Mouse (Mus musculus): ENCODE measurements around the gene Hoxb6. TPM values are rescaled to one million over a fixed set of nuclear protein-coding genes. Genes with fewer than 3 reads are reported as not detected.
A peak's percentile ranks its signal among the peaks of the same experiment; 100 is the strongest.

The Hoxb6 gene
- total RNA-seq, 2 experiments from 2014 or later: 0.62 to 1.3 TPM

DNA sequence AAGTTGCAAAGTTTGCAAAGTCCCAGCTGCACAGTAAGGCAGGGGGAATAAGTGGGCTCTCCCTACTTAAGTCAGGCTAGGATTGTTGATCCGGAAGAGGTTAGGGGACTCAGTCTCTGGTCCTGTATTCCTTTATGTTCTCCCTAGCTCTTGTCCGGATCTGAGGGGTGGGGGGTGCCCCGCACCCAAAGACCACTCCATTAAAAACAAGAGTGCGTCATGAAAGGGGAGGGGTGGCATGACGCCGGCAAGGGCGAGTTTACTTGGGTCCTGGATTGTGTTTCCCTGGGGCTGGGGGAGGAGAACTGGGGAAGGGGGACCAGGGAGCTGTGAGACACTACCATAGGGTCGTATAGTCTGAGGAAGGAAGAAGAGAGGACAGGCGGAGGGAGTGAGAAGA, 7.5 kb downstream of the Hoxb6 start:
- DNase-seq (ENCODE audit: low spot score in 2 of 2): no peak

DNA sequence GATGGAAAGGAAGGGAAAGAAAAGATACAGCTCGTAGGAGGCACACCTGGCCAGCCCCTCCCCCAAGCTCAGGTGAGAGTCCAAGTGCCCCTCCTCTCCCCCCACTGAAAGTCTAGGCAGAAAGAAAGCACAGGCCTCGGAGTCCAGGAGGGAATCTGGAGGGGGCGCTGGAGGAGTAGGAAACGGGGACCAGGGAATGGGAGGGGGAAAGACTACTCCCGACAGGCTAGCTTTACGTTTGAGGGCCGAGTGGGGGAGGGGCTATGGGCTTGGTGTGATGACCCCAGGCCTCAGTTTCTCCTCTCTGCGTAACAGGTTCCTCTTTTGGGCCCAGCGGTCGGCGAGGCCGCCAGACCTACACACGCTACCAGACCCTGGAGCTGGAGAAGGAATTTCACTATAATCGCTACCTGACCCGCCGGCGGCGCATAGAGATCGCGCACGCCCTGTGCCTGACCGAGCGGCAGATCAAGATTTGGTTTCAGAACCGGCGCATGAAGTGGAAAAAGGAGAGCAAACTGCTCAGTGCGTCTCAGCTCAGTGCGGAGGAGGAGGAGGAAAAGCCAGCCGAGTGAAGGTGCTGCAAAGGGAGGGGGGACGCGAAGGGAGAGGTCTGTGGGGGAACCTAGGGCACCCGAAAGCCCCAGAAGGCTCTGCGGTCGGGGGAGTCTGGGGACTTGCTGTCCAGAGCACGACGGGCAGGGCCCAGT, 8.2 kb downstream of the Hoxb6 start:
- no peak for DNase-seq (ENCODE audit: low spot score in 2 of 2)

- no peak for DNase-seq (ENCODE audit: low spot score in 2 of 2)
Measured at GRCm38 (mm10) chr11:96301064-96301431, 8.8 kb downstream of the Hoxb6 start.

- no peak for DNase-seq (ENCODE audit: low spot score in 2 of 2)
Measured at GRCm38 (mm10) chr11:96301837-96302236, 9.6 kb downstream of the Hoxb6 start.

GRCm38 (mm10) chr11:96302381-96303150, 10.3 kb downstream of the Hoxb6 start:
- DNase-seq (ENCODE audit: low spot score in 2 of 2): no peak

DNA sequence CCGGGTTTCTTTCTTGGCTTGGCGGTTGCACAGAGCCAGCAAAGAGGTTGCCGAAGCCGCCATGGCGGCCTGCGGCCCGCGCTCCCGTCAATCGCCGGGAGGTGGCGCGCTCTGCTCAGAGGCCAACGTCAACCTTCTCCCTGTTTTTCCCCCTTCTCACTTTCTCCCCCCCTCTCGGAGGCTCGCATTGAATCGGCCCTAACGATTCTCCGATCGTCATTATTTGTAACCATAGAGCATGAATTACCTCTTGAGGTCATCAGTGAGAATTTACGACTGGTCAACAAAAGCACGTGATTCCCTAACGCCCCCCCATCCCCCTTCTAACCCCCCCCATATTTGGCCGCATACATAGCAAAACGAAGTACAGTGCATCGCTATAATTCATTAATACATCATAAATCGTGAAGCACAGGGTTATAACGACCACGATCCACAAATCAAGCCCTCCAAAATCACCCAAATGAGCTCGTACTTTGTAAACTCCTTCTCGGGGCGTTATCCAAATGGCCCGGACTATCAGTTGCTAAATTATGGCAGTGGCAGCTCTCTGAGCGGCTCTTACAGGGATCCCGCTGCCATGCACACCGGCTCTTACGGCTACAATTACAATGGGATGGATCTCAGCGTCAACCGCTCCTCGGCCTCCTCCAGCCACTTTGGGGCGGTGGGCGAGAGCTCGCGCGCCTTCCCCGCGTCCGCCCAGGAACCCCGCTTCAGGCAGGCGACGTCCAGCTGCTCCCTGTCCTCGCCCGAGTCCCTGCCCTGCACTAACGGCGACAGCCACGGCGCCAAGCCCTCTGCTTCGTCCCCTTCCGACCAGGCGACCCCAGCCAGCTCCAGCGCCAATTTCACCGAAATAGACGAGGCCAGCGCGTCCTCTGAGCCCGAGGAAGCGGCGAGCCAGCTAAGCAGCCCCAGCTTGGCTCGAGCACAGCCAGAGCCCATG, 11.1 kb downstream of the Hoxb6 start, which contains the start of gene Hoxb5:
Gene Hoxb5 (plus strand): TSS at position 186 of the 949 bp plus-strand sequence.
- DNase-seq (ENCODE audit: low spot score in 2 of 2): peak; percentile 61 to 70

- DNase-seq (ENCODE audit: low spot score in 2 of 2): no peak
Measured at GRCm38 (mm10) chr11:96304381-96305195, 12.3 kb downstream of the Hoxb6 start.

GRCm38 (mm10) chr11:96305505-96306182, 13.4 kb downstream of the Hoxb6 start:
- DNase-seq (ENCODE audit: low spot score in 2 of 2): no peak

- no peak for DNase-seq (ENCODE audit: low spot score in 2 of 2)
Measured at GRCm38 (mm10) chr11:96306183-96306907, 14.1 kb downstream of the Hoxb6 start.

DNA sequence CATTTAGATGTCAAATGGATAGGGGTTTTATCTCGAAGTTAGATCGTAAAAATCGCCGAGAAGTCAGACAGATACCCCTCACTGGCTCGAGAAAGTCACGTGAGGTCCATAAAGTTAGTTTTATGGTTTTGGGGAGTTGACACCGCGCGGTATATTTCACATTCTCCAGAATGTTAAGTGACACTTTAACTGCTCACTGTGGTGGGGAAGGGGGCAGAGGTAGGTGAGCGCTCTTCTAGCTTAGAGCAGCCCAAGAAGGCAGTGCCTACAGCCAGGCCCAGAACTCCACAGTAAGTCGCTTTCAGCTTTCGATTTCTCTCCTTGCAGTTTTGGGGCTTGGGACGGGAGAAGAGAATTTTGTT, 14.6 kb downstream of the Hoxb6 start:
- no peak for DNase-seq (ENCODE audit: low spot score in 2 of 2)

GRCm38 (mm10) chr11:96308763-96309162, 16.5 kb downstream of the Hoxb6 start:
- no peak for DNase-seq (ENCODE audit: low spot score in 2 of 2)

DNA sequence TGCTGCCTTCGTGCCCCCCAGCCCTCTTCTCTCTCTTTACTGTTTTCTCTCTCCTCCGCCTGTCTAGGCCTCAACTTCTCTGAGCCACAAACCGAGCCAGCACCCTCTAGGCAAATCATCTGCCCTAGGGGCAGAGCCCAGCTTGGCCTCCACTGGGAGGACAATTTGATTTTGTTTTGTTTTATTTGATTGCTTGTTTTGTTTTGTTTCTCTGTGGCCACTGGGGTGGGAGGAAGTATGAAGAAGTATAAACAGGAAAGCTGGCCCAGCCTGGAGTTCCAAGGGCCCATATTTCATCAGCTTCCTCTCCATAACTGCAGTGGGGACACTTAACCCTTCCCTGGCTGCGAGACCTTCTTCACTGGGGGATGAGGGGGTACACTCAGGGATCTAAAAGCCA, 17.0 kb downstream of the Hoxb6 start:
- DNase-seq (ENCODE audit: low spot score in 2 of 2): no peak

DNA sequence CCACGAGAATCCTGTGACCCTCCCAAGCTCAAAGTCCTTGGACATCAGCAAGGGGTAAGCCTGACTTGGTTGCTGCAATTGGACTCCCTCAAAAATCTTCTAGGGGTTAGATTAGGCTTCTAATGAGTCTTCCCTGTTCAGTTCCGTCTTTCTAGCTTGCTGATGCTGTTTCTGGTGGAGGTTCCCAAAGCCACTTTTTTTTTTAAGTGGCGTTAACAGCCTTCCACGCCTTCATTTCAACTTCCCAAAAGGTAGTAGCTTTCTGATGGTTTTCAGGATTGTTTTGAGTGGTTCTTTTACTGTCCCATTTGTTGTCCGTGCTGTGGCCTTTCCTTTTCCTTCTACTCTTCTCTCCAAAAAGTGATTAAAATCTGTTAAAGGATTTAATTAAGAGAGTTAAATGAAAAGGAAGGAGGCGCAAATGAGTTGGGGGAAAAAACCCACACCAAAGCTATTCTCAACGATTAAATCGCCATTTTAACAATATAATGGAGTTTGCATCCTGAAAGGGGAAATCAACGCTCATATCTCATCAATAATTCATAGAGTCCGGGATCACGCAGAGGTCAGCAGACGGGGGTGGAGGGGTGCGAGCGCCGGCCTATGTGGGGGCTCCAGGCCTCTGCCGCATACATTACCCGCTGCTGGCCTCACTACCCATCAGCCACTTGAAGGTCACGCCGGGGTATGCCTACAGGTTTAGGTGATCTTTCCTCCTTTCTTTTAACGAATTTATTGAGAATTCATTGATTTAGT, 18.1 kb downstream of the Hoxb6 start:
- DNase-seq (ENCODE audit: low spot score in 2 of 2): no peak

GRCm38 (mm10) chr11:96311097-96311496, 18.8 kb downstream of the Hoxb6 start:
- no peak for DNase-seq (ENCODE audit: low spot score in 2 of 2)

GRCm38 (mm10) chr11:96311520-96312417, 19.5 kb downstream of the Hoxb6 start:
- DNase-seq (ENCODE audit: low spot score in 2 of 2): peak in 1 of 2 experiments; percentile 52

DNA sequence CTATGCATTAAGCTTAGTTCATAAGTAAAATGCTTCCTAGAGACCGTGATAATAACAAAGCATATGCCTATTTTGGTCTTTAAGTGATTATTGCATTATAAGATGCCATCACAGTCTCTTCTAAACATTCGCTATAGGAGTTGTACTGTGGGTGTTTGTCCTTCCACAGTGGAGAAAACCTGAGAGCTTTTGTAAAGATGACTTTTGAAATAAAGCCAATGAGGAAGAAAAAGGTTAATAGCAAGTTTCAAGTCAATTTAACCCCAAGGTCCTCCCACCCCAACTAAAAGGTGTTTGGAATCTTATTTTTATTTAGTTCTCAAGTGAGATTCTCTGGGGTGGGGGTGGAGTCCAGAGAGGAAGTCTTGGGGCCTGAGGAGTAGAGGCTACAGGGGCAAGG, 20.9 kb downstream of the Hoxb6 start:
- DNase-seq (ENCODE audit: low spot score in 2 of 2): no peak

DNA sequence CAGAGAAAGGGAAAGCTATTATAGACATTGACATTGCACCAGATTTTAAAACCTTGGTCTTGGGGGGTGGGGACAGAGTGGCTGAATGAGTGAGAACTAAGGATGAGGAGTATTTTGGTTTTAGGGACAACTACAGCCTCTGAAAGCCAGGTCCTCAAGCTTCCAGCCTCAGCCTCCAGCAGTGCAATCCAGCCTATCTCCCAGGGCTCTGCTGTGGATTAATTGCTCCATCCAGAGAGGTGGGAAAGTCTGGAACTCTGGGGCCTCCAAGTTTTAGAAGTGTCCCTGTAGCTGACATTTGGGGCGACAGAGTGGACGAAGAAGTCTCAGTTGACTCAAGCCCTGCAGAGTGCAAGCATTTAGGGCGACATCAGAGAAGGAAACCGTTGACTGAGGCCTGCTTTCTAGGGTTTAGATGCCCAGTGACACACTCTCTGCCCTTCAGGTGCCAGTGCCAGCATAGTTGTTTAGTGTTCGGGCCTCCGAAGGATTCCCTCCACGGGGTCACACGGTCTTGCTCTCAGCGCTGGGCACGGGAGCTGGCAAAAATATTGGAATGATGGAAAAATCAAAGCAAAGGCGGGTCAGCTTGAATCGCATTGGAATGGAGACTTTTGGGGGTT, 21.6 kb downstream of the Hoxb6 start:
- DNase-seq (ENCODE audit: low spot score in 2 of 2): no peak

All from gastrocnemius, postnatal 4 days (tissue).